Mouse (Mus musculus): ENCODE data around the gene Mast3. TPM values are rescaled to one million over a fixed set of nuclear protein-coding genes. Genes with fewer than 3 reads are reported as not detected.

Mast3 gene
- polyA plus RNA-seq, 2 experiments, result 14.4 to 37.2 TPM

GRCm38 (mm10) chr8:70774740-70775139 is 30.1 kb downstream of the Mast3 start:
- Histone ChIP-seq H3K27me3 (ENCODE audit: control insufficient read depth, insufficient read depth, low read length) (no peaks in the 10 kb centered on the region), H3K36me3 (ENCODE audit: control insufficient read depth, insufficient read depth, low read length) (peaks cover 68% of the 10 kb centered on the region), H3K9me3 (ENCODE audit: control insufficient read depth, low read length) (no peaks in the 10 kb centered on the region), H3K4me1 (ENCODE audit: control insufficient read depth, insufficient read depth, low read length) (peaks cover 33% of the 10 kb centered on the region), H3K4me2 (replicated peaks; ENCODE audit: low read depth, low read length, severe bottlenecking) (no peak overlapping the region), H3K9ac (ENCODE audit: low read depth, low read length, severe bottlenecking) (0 out of 2 replicates have a peak overlapping the region, but pooled peaks have one; percentile 95), H3K4me3 (replicated peaks; ENCODE audit: low read length) (no peak overlapping the region), H3K27ac (replicated peaks; ENCODE audit: low read depth, low read length) (peak overlapping the region; percentile 68; the same call in 1 of the 2 replicates)
- 95% methylated on average over 18 of the region's 18 CpGs for WGBS
- ATAC-seq (ENCODE audit: low FRiP score, low read depth), result no peak
- DNase-seq (ENCODE audit: low spot score), result no peak
- TF ChIP-seq POLR2A (IDR thresholded peaks at IDR 0.05; ENCODE audit: borderline replicate concordance, extremely low read depth, insufficient read depth, insufficient read length), result no peak

DNA sequence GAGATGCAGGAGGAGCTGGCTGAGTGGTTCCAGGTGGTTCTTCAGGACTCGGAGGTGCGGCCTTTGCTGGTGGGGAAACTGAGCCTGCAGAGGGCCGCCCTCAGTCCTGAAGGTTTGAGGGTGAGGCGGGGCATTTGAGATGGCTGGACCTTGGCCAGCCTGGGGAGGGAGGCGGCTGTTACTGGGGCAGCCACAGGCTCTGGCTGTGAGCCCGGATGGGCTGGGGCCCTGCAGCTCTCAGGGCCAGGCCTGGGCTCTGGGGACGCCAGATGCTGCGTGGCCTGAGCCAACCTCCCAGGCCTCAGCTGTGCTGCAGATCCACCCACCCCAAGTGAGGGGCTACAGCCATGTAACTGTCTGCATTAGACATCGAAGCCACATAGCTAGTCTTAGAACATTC is 31.0 kb downstream of the Mast3 start:
- Histone ChIP-seq H3K36me3 (ENCODE audit: control insufficient read depth, insufficient read depth, low read length) (peaks cover 65% of the 10 kb centered on the region), H3K4me2 (replicated peaks; ENCODE audit: low read depth, low read length, severe bottlenecking) (peak overlapping the region; percentile 28; the same call in 1 of the 2 replicates), H3K4me3 (replicated peaks; ENCODE audit: low read length) (no peak overlapping the region; the same call in 1 of the 2 replicates), H3K27me3 (ENCODE audit: control insufficient read depth, insufficient read depth, low read length) (no peaks in the 10 kb centered on the region), H3K27ac (replicated peaks; ENCODE audit: low read depth, low read length) (peak overlapping the region; percentile 68), H3K9me3 (ENCODE audit: control insufficient read depth, low read length) (no peaks in the 10 kb centered on the region), H3K9ac (ENCODE audit: low read depth, low read length, severe bottlenecking) (peak overlapping the region; percentile 36), H3K4me1 (ENCODE audit: control insufficient read depth, insufficient read depth, low read length) (peaks cover 33% of the 10 kb centered on the region)
- DNase-seq (ENCODE audit: low spot score) (peak; percentile 80), ATAC-seq (ENCODE audit: low FRiP score, low read depth) (no peak)
- 44% methylated on average over 9 of the region's 9 CpGs for WGBS
- TF ChIP-seq POLR2A (IDR thresholded peaks at IDR 0.05; ENCODE audit: borderline replicate concordance, extremely low read depth, insufficient read depth, insufficient read length), result no peak

DNA sequence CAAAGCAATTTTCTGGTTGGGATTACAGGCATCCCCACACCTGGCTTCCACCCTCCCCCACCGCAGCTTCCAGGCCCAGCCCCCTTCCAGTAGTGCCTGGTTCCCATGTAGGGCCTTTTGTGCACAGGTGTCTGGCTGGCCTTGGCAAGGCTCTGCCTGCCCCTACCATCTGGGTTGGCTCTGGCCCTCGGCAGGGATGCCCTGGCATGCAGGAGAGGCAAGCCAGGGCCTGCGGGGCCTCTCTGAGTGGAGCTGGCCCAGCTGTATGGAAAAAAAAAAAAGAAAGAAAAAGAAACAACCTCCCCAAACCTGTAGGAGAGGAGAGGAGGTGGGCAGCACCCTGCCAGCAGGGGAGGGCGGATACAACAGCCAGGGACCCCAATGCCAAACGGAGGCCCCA is 31.4 kb downstream of the Mast3 start:
- DNase-seq (ENCODE audit: low spot score), result no peak
- no peak for TF ChIP-seq POLR2A (IDR thresholded peaks at IDR 0.05; ENCODE audit: borderline replicate concordance, extremely low read depth, insufficient read depth, insufficient read length)
- ATAC-seq (ENCODE audit: low FRiP score, low read depth), result no peak
- peaks cover 33% of the 10 kb centered on the region for H3K4me1 ChIP-seq (ENCODE audit: control insufficient read depth, insufficient read depth, low read length)
- no peak overlapping the region; the same call in 1 of the 2 replicates for H3K4me3 ChIP-seq (replicated peaks; ENCODE audit: low read length)
- H3K9ac ChIP-seq (ENCODE audit: low read depth, low read length, severe bottlenecking), result peak overlapping the region; percentile 36; the same call in 1 of the 2 replicates
- no peaks in the 10 kb centered on the region for H3K27me3 ChIP-seq (ENCODE audit: control insufficient read depth, insufficient read depth, low read length)
- peak overlapping the region; percentile 28; the same call in 1 of the 2 replicates for H3K4me2 ChIP-seq (replicated peaks; ENCODE audit: low read depth, low read length, severe bottlenecking)
- H3K36me3 ChIP-seq (ENCODE audit: control insufficient read depth, insufficient read depth, low read length), result peaks cover 65% of the 10 kb centered on the region
- 54% methylated on average over 5 of the region's 5 CpGs for WGBS
- no peaks in the 10 kb centered on the region for H3K9me3 ChIP-seq (ENCODE audit: control insufficient read depth, low read length)
- peak overlapping the region; percentile 68 for H3K27ac ChIP-seq (replicated peaks; ENCODE audit: low read depth, low read length)

DNA sequence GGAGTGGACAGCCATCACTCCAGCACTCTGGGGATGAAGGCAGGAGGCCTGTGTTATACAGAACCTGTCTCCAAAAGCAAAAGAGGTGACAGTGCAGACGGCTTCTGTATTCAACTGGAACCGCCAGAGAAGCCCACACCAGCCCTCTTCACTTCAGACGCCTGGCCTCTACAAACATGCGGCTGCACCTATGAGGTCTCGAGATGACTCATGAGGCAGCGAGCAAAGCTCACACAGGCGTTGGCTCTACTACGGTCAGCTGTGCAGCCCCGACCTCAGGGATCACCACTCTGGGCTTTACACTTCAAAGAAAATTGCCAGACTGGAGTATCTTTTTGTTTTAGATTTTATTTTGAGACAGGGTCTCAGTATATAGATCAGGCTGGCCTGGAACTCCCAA is 32.0 kb downstream of the Mast3 start:
- H3K9me3 ChIP-seq (ENCODE audit: control insufficient read depth, low read length), result no peaks in the 10 kb centered on the region
- H3K4me2 ChIP-seq (replicated peaks; ENCODE audit: low read depth, low read length, severe bottlenecking), result 0 out of 2 replicates have a peak overlapping the region, but pooled peaks have one; percentile 28
- no peak for DNase-seq (ENCODE audit: low spot score)
- 0 out of 2 replicates have a peak overlapping the region, but pooled peaks have one; percentile 13 for H3K27ac ChIP-seq (replicated peaks; ENCODE audit: low read depth, low read length)
- no peaks in the 10 kb centered on the region for H3K27me3 ChIP-seq (ENCODE audit: control insufficient read depth, insufficient read depth, low read length)
- ATAC-seq (ENCODE audit: low FRiP score, low read depth), result no peak
- no peak for TF ChIP-seq POLR2A (IDR thresholded peaks at IDR 0.05; ENCODE audit: borderline replicate concordance, extremely low read depth, insufficient read depth, insufficient read length)
- H3K36me3 ChIP-seq (ENCODE audit: control insufficient read depth, insufficient read depth, low read length), result peaks cover 65% of the 10 kb centered on the region
- H3K9ac ChIP-seq (ENCODE audit: low read depth, low read length, severe bottlenecking), result no peak overlapping the region
- 87% methylated on average over 9 of the region's 9 CpGs for WGBS
- peaks cover 31% of the 10 kb centered on the region for H3K4me1 ChIP-seq (ENCODE audit: control insufficient read depth, insufficient read depth, low read length)
- H3K4me3 ChIP-seq (replicated peaks; ENCODE audit: low read length), result no peak overlapping the region

- TF ChIP-seq POLR2A (IDR thresholded peaks at IDR 0.05; ENCODE audit: borderline replicate concordance, extremely low read depth, insufficient read depth, insufficient read length), result no peak
- DNase-seq (ENCODE audit: low spot score) (no peak), ATAC-seq (ENCODE audit: low FRiP score, low read depth) (no peak)
- WGBS, result 96% methylated on average over 13 of the region's 13 CpGs
- Histone ChIP-seq H3K27ac (replicated peaks; ENCODE audit: low read depth, low read length) (no peak overlapping the region), H3K4me3 (replicated peaks; ENCODE audit: low read length) (no peak overlapping the region), H3K9me3 (ENCODE audit: control insufficient read depth, low read length) (no peaks in the 10 kb centered on the region), H3K36me3 (ENCODE audit: control insufficient read depth, insufficient read depth, low read length) (peaks cover 65% of the 10 kb centered on the region), H3K4me2 (replicated peaks; ENCODE audit: low read depth, low read length, severe bottlenecking) (no peak overlapping the region), H3K9ac (ENCODE audit: low read depth, low read length, severe bottlenecking) (no peak overlapping the region), H3K4me1 (ENCODE audit: control insufficient read depth, insufficient read depth, low read length) (peaks cover 27% of the 10 kb centered on the region), H3K27me3 (ENCODE audit: control insufficient read depth, insufficient read depth, low read length) (no peaks in the 10 kb centered on the region)
Observed at GRCm38 (mm10) chr8:70772075-70772474, 32.8 kb downstream of the Mast3 start.

All from limb, embryonic 14.5 days (tissue).